Mouse (Mus musculus): ENCODE results near the gene Lamc3.
"Not testable (repeated sequence)": the region's sequence is repeated elsewhere in the genome, so short reads cannot be mapped to it uniquely, and the experiment has no call there.

- TF ChIP-seq POLR2A (IDR thresholded peaks at IDR 0.05; ENCODE audit: low read depth, low read length); CTCF (IDR thresholded peaks at IDR 0.05; ENCODE audit: extremely low read depth, insufficient read length, insufficient replicate concordance, low read depth, low read length): not testable (repeated sequence)
Measured at GRCm38 (mm10) chr2:31914213-31914612, 27.1 kb downstream of the Lamc3 start.

All from small intestine, adult 2 months (tissue).